Mouse (Mus musculus): Measurements from ENCODE around the gene Psmd9. TPM values are rescaled to one million over a fixed set of nuclear protein-coding genes. Genes with fewer than 3 reads are reported as not detected.
A peak's percentile ranks its signal among the peaks of the same experiment; 100 is the strongest.

Psmd9 gene
- polyA plus RNA-seq, 1 experiment from 2014 or later: 79.1 TPM

- no peaks in the 10 kb centered on the region for H3K9me3 ChIP-seq
- peaks cover 55% of the 10 kb centered on the region for H3K36me3 ChIP-seq (replicated peaks)
- no peak overlapping the region for H3K27ac ChIP-seq (replicated peaks)
- DNase-seq (ENCODE audit: low spot score): peak; percentile 91
- H3K27me3 ChIP-seq (replicated peaks; ENCODE audit: low read depth, poor library complexity, severe bottlenecking): peaks cover 17% of the 10 kb centered on the region
- peaks cover 80% of the 10 kb centered on the region for H3K4me1 ChIP-seq
- WGBS: 19% methylated on average over 18 of the region's 18 CpGs
- peak overlapping the region; percentile 99; the same call in 1 of the 2 replicates for H3K4me3 ChIP-seq
Observed at GRCm38 (mm10) chr5:123133083-123133783, 36.0 kb upstream of the Psmd9 start.

- 28% methylated on average over 7 of the region's 7 CpGs for WGBS
- no peaks in the 10 kb centered on the region for H3K9me3 ChIP-seq
- peaks cover 49% of the 10 kb centered on the region for H3K36me3 ChIP-seq (replicated peaks)
- no peak for DNase-seq (ENCODE audit: low spot score)
- peaks cover 80% of the 10 kb centered on the region for H3K4me1 ChIP-seq
- H3K4me3 ChIP-seq: peak overlapping the region; percentile 99; the same call in 1 of the 2 replicates
- H3K27me3 ChIP-seq (replicated peaks; ENCODE audit: low read depth, poor library complexity, severe bottlenecking): peaks cover 17% of the 10 kb centered on the region
- 0 out of 2 replicates have a peak overlapping the region, but pooled peaks have one; percentile 100 for H3K27ac ChIP-seq (replicated peaks)
Observed at GRCm38 (mm10) chr5:123133784-123134143, 35.4 kb upstream of the Psmd9 start.

- DNase-seq (ENCODE audit: low spot score): peak; percentile 37
- peaks cover 46% of the 10 kb centered on the region for H3K36me3 ChIP-seq (replicated peaks)
Observed at GRCm38 (mm10) chr5:123134186-123134874, 34.9 kb upstream of the Psmd9 start.

GRCm38 (mm10) chr5:123134875-123135382 is 34.3 kb upstream of the Psmd9 start:
- WGBS: 22% methylated on average over 8 of the region's 8 CpGs
- no peak for DNase-seq (ENCODE audit: low spot score)
- H3K9me3 ChIP-seq: no peaks in the 10 kb centered on the region
- peak overlapping the region; percentile 99 for H3K4me3 ChIP-seq
- peaks cover 17% of the 10 kb centered on the region for H3K27me3 ChIP-seq (replicated peaks; ENCODE audit: low read depth, poor library complexity, severe bottlenecking)
- peak overlapping the region; percentile 100 for H3K27ac ChIP-seq (replicated peaks)
- peaks cover 81% of the 10 kb centered on the region for H3K4me1 ChIP-seq
- peaks cover 41% of the 10 kb centered on the region for H3K36me3 ChIP-seq (replicated peaks)

More at GRCm38 (mm10) chr5:123134186-123134874, 34.9 kb upstream of the Psmd9 start:
- Histone ChIP-seq H3K27me3 (replicated peaks; ENCODE audit: low read depth, poor library complexity, severe bottlenecking) (peaks cover 17% of the 10 kb centered on the region), H3K27ac (replicated peaks) (peak overlapping the region; percentile 100), H3K4me3 (peak overlapping the region; percentile 99), H3K9me3 (no peaks in the 10 kb centered on the region), H3K4me1 (peaks cover 79% of the 10 kb centered on the region)
- WGBS: 45% methylated on average over 13 of the region's 13 CpGs

- Histone ChIP-seq H3K9me3 (no peaks in the 10 kb centered on the region), H3K36me3 (replicated peaks) (peaks cover 33% of the 10 kb centered on the region), H3K27ac (replicated peaks) (peak overlapping the region; percentile 100), H3K27me3 (replicated peaks; ENCODE audit: low read depth, poor library complexity, severe bottlenecking) (peaks cover 13% of the 10 kb centered on the region), H3K4me3 (peak overlapping the region; percentile 99), H3K4me1 (peaks cover 81% of the 10 kb centered on the region)
- DNase-seq (ENCODE audit: low spot score): peak; percentile 75
- 3% methylated on average over 30 of the region's 30 CpGs for WGBS
Observed at GRCm38 (mm10) chr5:123135471-123136360, 33.5 kb upstream of the Psmd9 start.

GRCm38 (mm10) chr5:123136361-123137043 is 32.7 kb upstream of the Psmd9 start:
- DNase-seq (ENCODE audit: low spot score): peak; percentile 87
- Histone ChIP-seq H3K36me3 (replicated peaks) (peaks cover 30% of the 10 kb centered on the region), H3K27me3 (replicated peaks; ENCODE audit: low read depth, poor library complexity, severe bottlenecking) (peaks cover 7% of the 10 kb centered on the region), H3K4me1 (peaks cover 78% of the 10 kb centered on the region), H3K4me3 (peak overlapping the region; percentile 99), H3K27ac (replicated peaks) (peak overlapping the region; percentile 100), H3K9me3 (no peaks in the 10 kb centered on the region)
- WGBS: under 1% methylated on average over 13 of the region's 13 CpGs

- Histone ChIP-seq H3K36me3 (replicated peaks) (peaks cover 24% of the 10 kb centered on the region), H3K27me3 (replicated peaks; ENCODE audit: low read depth, poor library complexity, severe bottlenecking) (no peaks in the 10 kb centered on the region), H3K4me3 (peak overlapping the region; percentile 99), H3K27ac (replicated peaks) (peak overlapping the region; percentile 100), H3K4me1 (peaks cover 74% of the 10 kb centered on the region), H3K9me3 (no peaks in the 10 kb centered on the region)
- 2% methylated on average over 20 of the region's 20 CpGs for WGBS
- peak; percentile 85 for DNase-seq (ENCODE audit: low spot score)
Observed at GRCm38 (mm10) chr5:123137044-123137909, 31.9 kb upstream of the Psmd9 start.

- Histone ChIP-seq H3K4me1 (peaks cover 69% of the 10 kb centered on the region), H3K9me3 (no peaks in the 10 kb centered on the region), H3K36me3 (replicated peaks) (peaks cover 24% of the 10 kb centered on the region), H3K4me3 (peak overlapping the region; percentile 99), H3K27ac (replicated peaks) (peak overlapping the region; percentile 100), H3K27me3 (replicated peaks; ENCODE audit: low read depth, poor library complexity, severe bottlenecking) (no peaks in the 10 kb centered on the region)
- WGBS: under 1% methylated on average over 6 of the region's 6 CpGs
- no peak for DNase-seq (ENCODE audit: low spot score)
Observed at GRCm38 (mm10) chr5:123137910-123138229, 31.3 kb upstream of the Psmd9 start.

- Histone ChIP-seq H3K27me3 (replicated peaks; ENCODE audit: low read depth, poor library complexity, severe bottlenecking) (no peaks in the 10 kb centered on the region), H3K4me3 (peak overlapping the region; percentile 99), H3K27ac (replicated peaks) (peak overlapping the region; percentile 100), H3K36me3 (replicated peaks) (peaks cover 24% of the 10 kb centered on the region), H3K9me3 (no peaks in the 10 kb centered on the region), H3K4me1 (peaks cover 69% of the 10 kb centered on the region)
- DNase-seq (ENCODE audit: low spot score): peak; percentile 91
- under 1% methylated on average over 40 of the region's 40 CpGs for WGBS
Observed at GRCm38 (mm10) chr5:123138230-123138911, 30.8 kb upstream of the Psmd9 start.

- WGBS: under 1% methylated on average over 39 of the region's 39 CpGs
- Histone ChIP-seq H3K36me3 (replicated peaks) (peaks cover 18% of the 10 kb centered on the region), H3K27me3 (replicated peaks; ENCODE audit: low read depth, poor library complexity, severe bottlenecking) (no peaks in the 10 kb centered on the region), H3K4me1 (peaks cover 69% of the 10 kb centered on the region), H3K27ac (replicated peaks) (peak overlapping the region; percentile 100), H3K4me3 (peak overlapping the region; percentile 99), H3K9me3 (no peaks in the 10 kb centered on the region)
- DNase-seq (ENCODE audit: low spot score): peak; percentile 81
Observed at GRCm38 (mm10) chr5:123138953-123139721, 30.1 kb upstream of the Psmd9 start.

All from embryonic facial prominence, embryonic 10.5 days (tissue).